Mouse (Mus musculus) thymus, adult 2 months (tissue): Measurements from ENCODE around the gene Fkbp5.

Experiments used
- CTCF ChIP-seq: fragments of 200-500 bp; IDR thresholded peaks from 2 replicates; pipeline ENCODE4 v1.5.1; 2012; ENCODE audit warnings: mild to moderate bottlenecking, control low read depth, low read length, moderate library complexity, borderline replicate concordance; ENCODE audit not compliant: control insufficient read depth, poor library complexity, insufficient read depth; ENCODE audit errors: extremely low read depth
- POLR2A ChIP-seq: fragments of 200-500 bp; IDR thresholded peaks from 2 replicates; pipeline ENCODE4 v1.6.1; 2012; ENCODE audit warnings: mild to moderate bottlenecking, low read length, control low read depth, moderate library complexity; ENCODE audit not compliant: control insufficient read depth, poor library complexity, insufficient read depth; ENCODE audit errors: extremely low read depth

DNA sequence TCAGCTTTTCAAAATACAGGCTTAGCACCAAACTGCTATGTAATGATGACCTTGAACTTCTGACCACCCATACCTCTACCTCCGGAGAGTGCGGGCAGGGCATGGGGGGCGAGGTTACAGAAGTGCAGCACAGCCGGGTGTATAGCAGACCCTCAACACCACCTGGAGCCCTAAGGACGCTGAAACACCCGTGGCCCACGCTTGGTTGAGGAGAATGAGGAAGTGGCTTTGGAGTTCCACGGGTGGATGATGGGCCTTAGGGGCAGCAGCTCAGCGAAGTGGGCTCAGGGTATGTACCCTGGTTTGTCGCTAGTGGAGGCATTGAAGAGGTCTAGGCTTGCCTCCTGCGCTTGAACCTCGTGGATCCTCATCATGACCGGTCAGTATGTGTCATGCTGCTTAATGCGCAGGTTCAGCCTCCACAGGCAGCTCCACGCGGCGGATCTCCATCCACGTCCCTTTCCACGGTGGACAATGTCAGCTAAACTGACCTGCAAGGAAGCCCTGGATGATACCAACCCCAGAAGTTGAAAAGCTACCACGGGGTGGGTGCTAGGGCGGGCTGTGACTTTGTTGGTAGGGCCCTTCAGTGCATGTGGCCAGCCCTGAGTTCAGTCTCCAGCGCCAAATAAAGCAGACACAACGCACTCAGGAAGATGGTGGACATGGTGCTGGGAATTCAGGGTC, 6.8 kb upstream of the Fkbp5 start:
- TF ChIP-seq POLR2A (no peak), CTCF (no peak)
